Comparison of ENCODE assay signal across 8 mouse cellular contexts in the genomic region with DNA sequence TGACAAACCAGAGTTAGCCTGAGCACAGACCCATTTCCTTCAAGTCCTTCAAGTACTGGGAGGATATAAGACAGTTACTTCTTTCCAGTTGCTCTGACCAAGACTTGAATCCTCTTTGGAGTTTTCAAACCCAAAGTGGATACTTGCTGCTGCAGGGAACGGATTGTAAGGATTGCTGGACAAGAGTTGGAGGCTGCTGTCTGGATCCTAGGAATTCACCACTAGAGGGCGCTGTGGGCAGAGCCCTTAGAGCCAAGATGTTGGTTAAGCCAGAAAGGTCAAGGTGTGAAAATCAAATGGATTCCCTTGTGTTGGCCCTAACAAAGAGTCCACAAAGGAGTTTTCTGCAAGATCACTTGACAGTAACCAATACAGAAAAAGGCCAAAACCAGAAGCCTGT. TPM values are rescaled to one million over a fixed set of nuclear protein-coding genes. Genes with fewer than 3 reads are reported as not detected.
A peak's percentile ranks its signal among the peaks of the same experiment; 100 is the strongest.
DNase-seq lines count a peak whose midpoint lies in the region; ATAC-seq and TF ChIP-seq lines count a peak whose summit lies in the region.

No protein-coding gene starts in this region.

- no peak overlapping the region for H3K9ac ChIP-seq in forebrain, embryonic 12.5 days

- ATAC-seq in forebrain, embryonic 12.5 days (ENCODE audit: low FRiP score): no peak

- H3K4me3 ChIP-seq in forebrain, embryonic 10.5 days: no peak overlapping the region
- H3K4me3 ChIP-seq in forebrain, embryonic 12.5 days (replicated peaks): no peak overlapping the region
- H3K4me3 ChIP-seq in bone marrow, adult 2 months (replicated peaks; ENCODE audit: control insufficient read depth, low read depth, low read length): no peak overlapping the region
- H3K4me3 ChIP-seq in embryonic facial prominence, embryonic 10.5 days: no peak overlapping the region
- H3K4me3 ChIP-seq in layer of hippocampus, adult 2 months: no peak overlapping the region

- peak; percentile 74 for DNase-seq in forebrain, embryonic 10.5 days (ENCODE audit: extremely low spot score, low spot score)
- peak; percentile 59 for DNase-seq in 416B (ENCODE audit: low read depth)
- peak; percentile 73 for DNase-seq in embryonic facial prominence, embryonic 10.5 days (ENCODE audit: low spot score)
- peak; percentile 48 to 67 for DNase-seq in layer of hippocampus, adult 2 months (ENCODE audit: low spot score in 2 of 2)
- DNase-seq in lung, postnatal 25 days (ENCODE audit: low spot score): peak; percentile 63
- peak; percentile 36 to 67 for DNase-seq in spleen, postnatal 36 days (ENCODE audit: low spot score in 2 of 2)

- H3K27ac ChIP-seq in forebrain, embryonic 10.5 days: no peak overlapping the region
- no peak overlapping the region for H3K27ac ChIP-seq in forebrain, embryonic 12.5 days
- H3K27ac ChIP-seq in bone marrow, adult 2 months (ENCODE audit: control insufficient read depth, insufficient read depth, low read depth, low read length, poor library complexity): no peak overlapping the region
- no peak overlapping the region for H3K27ac ChIP-seq in embryonic facial prominence, embryonic 10.5 days (replicated peaks)
- no peak overlapping the region for H3K27ac ChIP-seq in layer of hippocampus, adult 2 months

- H3K9me3 ChIP-seq in forebrain, embryonic 10.5 days: no peaks in the 10 kb centered on the region; the same call in 1 of the 2 replicates
- H3K9me3 ChIP-seq in forebrain, embryonic 12.5 days: no peaks in the 10 kb centered on the region
- H3K9me3 ChIP-seq in embryonic facial prominence, embryonic 10.5 days: no peaks in the 10 kb centered on the region; the same call in 1 of the 2 replicates

- H3K27me3 ChIP-seq in forebrain, embryonic 10.5 days (ENCODE audit: poor library complexity, severe bottlenecking): no peaks in the 10 kb centered on the region
- H3K27me3 ChIP-seq in forebrain, embryonic 12.5 days: no peaks in the 10 kb centered on the region
- no peaks in the 10 kb centered on the region for H3K27me3 ChIP-seq in embryonic facial prominence, embryonic 10.5 days (replicated peaks; ENCODE audit: low read depth, poor library complexity, severe bottlenecking)

- TF ChIP-seq CTCF in bone marrow, adult 2 months (IDR thresholded peaks at IDR 0.05; ENCODE audit: control insufficient read depth, insufficient read depth, low read length): peak; percentile 84
- peak; percentile 93 for TF ChIP-seq CTCF in layer of hippocampus, adult 2 months (conservative IDR thresholded peaks at IDR 0.05)

- H3K36me3 ChIP-seq in forebrain, embryonic 10.5 days (replicated peaks): no peaks in the 10 kb centered on the region
- H3K36me3 ChIP-seq in forebrain, embryonic 12.5 days (replicated peaks): no peaks in the 10 kb centered on the region
- no peaks in the 10 kb centered on the region for H3K36me3 ChIP-seq in embryonic facial prominence, embryonic 10.5 days (replicated peaks)

- H3K4me1 ChIP-seq in forebrain, embryonic 10.5 days: peaks cover 4% of the 10 kb centered on the region; the same call in 1 of the 2 replicates
- no peaks in the 10 kb centered on the region for H3K4me1 ChIP-seq in forebrain, embryonic 12.5 days
- peaks cover 4% of the 10 kb centered on the region; the same call in 1 of the 2 replicates for H3K4me1 ChIP-seq in bone marrow, adult 2 months (ENCODE audit: control insufficient read depth, insufficient read depth, low read length)
- peaks cover 27% of the 10 kb centered on the region for H3K4me1 ChIP-seq in embryonic facial prominence, embryonic 10.5 days

- no peak for TF ChIP-seq POLR2A in bone marrow, adult 2 months (IDR thresholded peaks at IDR 0.05; ENCODE audit: borderline replicate concordance, control insufficient read depth, low read depth, low read length)

- 3% methylated on average over 2 of the region's 2 CpGs for WGBS in forebrain, embryonic 10.5 days
- WGBS in forebrain, embryonic 12.5 days: 3% methylated on average over 2 of the region's 2 CpGs
- 6% methylated on average over 2 of the region's 2 CpGs for WGBS in bone marrow, adult 2 months
- WGBS in embryonic facial prominence, embryonic 10.5 days: 7% methylated on average over 2 of the region's 2 CpGs

- no peak overlapping the region for H3K4me2 ChIP-seq in forebrain, embryonic 12.5 days

RNA-seq across cellular contexts. Expression of a gene that starts 38.0 kb away (rescaled TPM):
- polyA plus RNA-seq in forebrain, embryonic 10.5 days (2016; fragmentation: Nextera tagmentation; extraction: Ambion mirVana): 6.7 and 7.9 TPM in 2 replicates
- polyA plus RNA-seq in forebrain, embryonic 12.5 days (2016; fragmentation: Nextera tagmentation; extraction: Ambion mirVana): 16.2 and 16.5 TPM in 2 replicates
- 5.2 and 10.4 TPM in 2 replicates for polyA plus RNA-seq in bone marrow, adult 2 months (2011; ENCODE audit: insufficient read depth, insufficient read length, low replicate concordance, missing spikeins)
- polyA plus RNA-seq in embryonic facial prominence, embryonic 10.5 days (2016; fragmentation: Nextera tagmentation; extraction: Ambion mirVana): 8.2 and 10.1 TPM in 2 replicates
- total RNA-seq in layer of hippocampus, adult 2 months (2021): 10 to 100 TPM; 75.7 to 83.3 TPM
